In the genomic region with DNA sequence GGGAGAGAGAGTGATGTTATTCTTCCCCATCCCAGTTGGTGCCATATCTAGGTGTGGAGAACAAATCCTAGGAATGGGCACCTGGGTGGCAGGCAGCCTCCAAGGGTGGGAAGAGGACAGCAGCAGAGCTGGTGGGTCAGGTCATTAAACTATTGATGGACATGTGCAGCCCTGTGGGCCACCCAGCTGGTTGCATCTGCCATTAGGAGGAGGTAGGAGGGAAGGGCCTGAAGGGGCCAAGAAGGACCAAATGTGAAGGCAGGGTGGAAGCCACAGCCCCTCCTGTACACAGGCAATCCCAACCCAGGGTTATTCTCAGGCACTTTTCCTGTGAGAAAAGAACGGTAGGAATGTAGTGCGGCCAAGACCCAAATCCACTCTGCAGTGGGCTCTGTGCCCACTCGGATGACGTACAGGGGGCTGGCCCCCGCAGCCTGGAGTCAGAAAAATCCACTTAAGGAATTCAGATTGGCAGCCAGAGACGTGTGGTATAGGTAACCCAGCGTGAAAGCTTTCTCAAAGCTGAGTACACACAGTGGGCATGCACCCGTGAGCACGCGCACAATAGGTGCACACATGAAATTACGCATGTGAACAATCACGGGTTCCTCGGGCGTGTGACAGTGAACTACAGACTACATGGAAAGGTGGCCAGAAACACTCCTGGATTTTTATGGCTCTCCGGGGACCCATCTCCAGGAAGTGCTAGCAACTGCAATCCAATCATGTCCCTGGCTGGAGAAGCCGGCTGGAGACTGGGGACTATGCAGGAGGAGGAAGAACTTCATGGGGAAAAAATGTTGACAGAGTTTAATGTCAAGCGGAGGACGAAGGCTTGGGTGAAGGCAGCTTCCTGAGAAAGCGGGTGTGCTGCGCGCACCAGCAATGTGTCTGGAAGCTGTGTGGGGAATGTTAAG, we compare ENCODE assay signal across 9 mouse cellular contexts.
DNase-seq lines count a peak whose midpoint lies in the region; ATAC-seq and TF ChIP-seq lines count a peak whose summit lies in the region.
"Had no signal": no experiment of that assay in that cellular context is flagged by ENCODE, and none has a peak within 500 bp of the region (broad histone marks: within the 10 kb centered on the region; RNA-seq: fewer than 3 reads in every experiment).

No protein-coding gene starts in this region.

- ATAC-seq in limb, embryonic 13.5 days (ENCODE audit: low FRiP score, low read depth): peak; percentile 80
- ATAC-seq in stomach, embryonic 15.5 days (ENCODE audit: insufficient read depth, low FRiP score, low read depth): no peak
- ATAC-seq: forebrain, embryonic 15.5 days had no signal

- no peaks in the 10 kb centered on the region for H3K27me3 ChIP-seq in limb, embryonic 13.5 days
- H3K27me3 ChIP-seq in stomach, embryonic 15.5 days (replicated peaks): no peaks in the 10 kb centered on the region
- H3K27me3 ChIP-seq: forebrain, embryonic 15.5 days had no signal

- DNase-seq in heart, adult 11 months: peak; percentile 96
- no peak for DNase-seq in heart, postnatal 25 days (ENCODE audit: low spot score)
- peak; percentile 61 to 65 for DNase-seq in heart, postnatal 10 days
- DNase-seq in layer of hippocampus, adult 11-12 months (ENCODE audit: low spot score): no peak
- DNase-seq in left cerebral cortex, adult 2 months (ENCODE audit: extremely low spot score in 1 of 2, low spot score in 2 of 2): no peak
- no peak for DNase-seq in layer of hippocampus, adult 18-20 months (ENCODE audit: low spot score in 2 of 2)

- 51% methylated on average over 21 of the region's 21 CpGs for WGBS in limb, embryonic 13.5 days
- 71% methylated on average over 21 of the region's 21 CpGs for WGBS in stomach, embryonic 15.5 days

- H3K9me3 ChIP-seq in limb, embryonic 13.5 days: no peaks in the 10 kb centered on the region
- H3K9me3 ChIP-seq in stomach, embryonic 15.5 days: no peaks in the 10 kb centered on the region
- H3K9me3 ChIP-seq: forebrain, embryonic 15.5 days had no signal

- no peak for TF ChIP-seq CTCF in left cerebral cortex, adult 2 months (IDR thresholded peaks at IDR 0.05)

- peaks cover 76% of the 10 kb centered on the region for H3K4me1 ChIP-seq in limb, embryonic 13.5 days
- peaks cover 38% of the 10 kb centered on the region for H3K4me1 ChIP-seq in stomach, embryonic 15.5 days

- no peak overlapping the region for H3K9ac ChIP-seq in limb, embryonic 13.5 days
- H3K9ac ChIP-seq in stomach, embryonic 15.5 days: no peak overlapping the region
- H3K9ac ChIP-seq: forebrain, embryonic 15.5 days had no signal

- peak overlapping the region; percentile 41 for H3K4me2 ChIP-seq in limb, embryonic 13.5 days (replicated peaks)
- H3K4me2 ChIP-seq in stomach, embryonic 15.5 days: no peak overlapping the region
- H3K4me2 ChIP-seq: forebrain, embryonic 15.5 days had no signal

- intact Hi-C loops in heart, postnatal 25 days (cut with DNase I): no loop called here
- intact Hi-C loops in heart, postnatal 10 days (cut with DNase I): no loop called here
- intact Hi-C loops in left cerebral cortex, adult 2 months (cut with DNase I): loop anchor here (5.0 kb wide), 1 partner anchor 39 kb away; no protein-coding TSS in a partner anchor

- peak overlapping the region; percentile 83 for H3K27ac ChIP-seq in limb, embryonic 13.5 days
- peak overlapping the region; percentile 19; the same call in 1 of the 2 replicates for H3K27ac ChIP-seq in stomach, embryonic 15.5 days
- H3K27ac ChIP-seq in left cerebral cortex, adult 2 months: no peak overlapping the region
- H3K27ac ChIP-seq: forebrain, embryonic 15.5 days had no signal

- no peak overlapping the region for H3K4me3 ChIP-seq in limb, embryonic 13.5 days
- no peak overlapping the region for H3K4me3 ChIP-seq in stomach, embryonic 15.5 days (replicated peaks)
- no peak overlapping the region for H3K4me3 ChIP-seq in left cerebral cortex, adult 2 months
- H3K4me3 ChIP-seq: forebrain, embryonic 15.5 days had no signal

- H3K36me3 ChIP-seq in limb, embryonic 13.5 days: peaks cover 3% of the 10 kb centered on the region
- H3K36me3 ChIP-seq in stomach, embryonic 15.5 days: no peaks in the 10 kb centered on the region
- H3K36me3 ChIP-seq: forebrain, embryonic 15.5 days had no signal

Comparison
In these comparisons a context has a peak if more than half of its experiments do, and no peak if none do; other contexts are left out.
1. DNase-seq: peak in heart, adult 11 months (single experiment) and heart, postnatal 10 days (2 of 2); none in heart, postnatal 25 days (single experiment), layer of hippocampus, adult 11-12 months (single experiment), left cerebral cortex, adult 2 months (0 of 2) and layer of hippocampus, adult 18-20 months (0 of 2).